Mouse (Mus musculus): ENCODE data around the gene Cfap54. TPM values are rescaled to one million over a fixed set of nuclear protein-coding genes. Genes with fewer than 3 reads are reported as not detected.

The Cfap54 gene
- polyA plus RNA-seq, 1 experiment from 2014 or later: 3.0 TPM

- H3K4me2 ChIP-seq (replicated peaks): no peak overlapping the region
- no peak overlapping the region for H3K9ac ChIP-seq (replicated peaks)
- H3K36me3 ChIP-seq: no peaks in the 10 kb centered on the region
- H3K4me1 ChIP-seq (replicated peaks): no peaks in the 10 kb centered on the region
- no peaks in the 10 kb centered on the region for H3K27me3 ChIP-seq
- no peaks in the 10 kb centered on the region for H3K9me3 ChIP-seq
- 87% methylated on average over 3 of the region's 3 CpGs for WGBS
- no peak overlapping the region for H3K27ac ChIP-seq
- no peak overlapping the region for H3K4me3 ChIP-seq (replicated peaks)
- no peak for ATAC-seq
These were observed 35.2 kb upstream of the Cfap54 start for GRCm38 (mm10) chr10:93116636-93117035.

- WGBS: 96% methylated on average over 1 of the region's 1 CpGs
- H3K4me2 ChIP-seq (replicated peaks): no peak overlapping the region
- H3K27me3 ChIP-seq: no peaks in the 10 kb centered on the region
- no peaks in the 10 kb centered on the region for H3K9me3 ChIP-seq
- no peak for ATAC-seq
- no peaks in the 10 kb centered on the region for H3K36me3 ChIP-seq
- no peak overlapping the region for H3K27ac ChIP-seq
- no peak overlapping the region for H3K9ac ChIP-seq (replicated peaks)
- no peaks in the 10 kb centered on the region for H3K4me1 ChIP-seq (replicated peaks)
- H3K4me3 ChIP-seq (replicated peaks): no peak overlapping the region
These were observed 34.3 kb upstream of the Cfap54 start for GRCm38 (mm10) chr10:93115743-93116142.

GRCm38 (mm10) chr10:93114782-93115181 lies 33.4 kb upstream of the Cfap54 start:
- Histone ChIP-seq H3K27me3 (no peaks in the 10 kb centered on the region), H3K9ac (replicated peaks) (no peak overlapping the region), H3K9me3 (no peaks in the 10 kb centered on the region), H3K4me2 (replicated peaks) (no peak overlapping the region), H3K27ac (no peak overlapping the region), H3K4me3 (replicated peaks) (no peak overlapping the region), H3K36me3 (no peaks in the 10 kb centered on the region), H3K4me1 (replicated peaks) (no peaks in the 10 kb centered on the region)
- ATAC-seq: no peak
- WGBS: 70% methylated on average over 1 of the region's 1 CpGs

- ATAC-seq: no peak
- H3K4me3 ChIP-seq (replicated peaks): no peak overlapping the region
- 87% methylated on average over 8 of the region's 8 CpGs for WGBS
- H3K4me2 ChIP-seq (replicated peaks): no peak overlapping the region
- no peak overlapping the region for H3K9ac ChIP-seq (replicated peaks)
- no peaks in the 10 kb centered on the region for H3K36me3 ChIP-seq
- H3K4me1 ChIP-seq (replicated peaks): no peaks in the 10 kb centered on the region
- H3K27ac ChIP-seq: no peak overlapping the region
- no peaks in the 10 kb centered on the region for H3K27me3 ChIP-seq
- H3K9me3 ChIP-seq: no peaks in the 10 kb centered on the region
These were observed 32.5 kb upstream of the Cfap54 start for GRCm38 (mm10) chr10:93113968-93114367.

GRCm38 (mm10) chr10:93112021-93112420 lies 30.6 kb upstream of the Cfap54 start:
- Histone ChIP-seq H3K9me3 (no peaks in the 10 kb centered on the region), H3K9ac (replicated peaks) (no peak overlapping the region), H3K27ac (no peak overlapping the region), H3K36me3 (no peaks in the 10 kb centered on the region), H3K4me1 (replicated peaks) (no peaks in the 10 kb centered on the region), H3K4me3 (replicated peaks) (no peak overlapping the region), H3K27me3 (no peaks in the 10 kb centered on the region), H3K4me2 (replicated peaks) (no peak overlapping the region)
- 96% methylated on average over 6 of the region's 6 CpGs for WGBS
- no peak for ATAC-seq

- H3K4me1 ChIP-seq (replicated peaks): no peaks in the 10 kb centered on the region
- no peaks in the 10 kb centered on the region for H3K36me3 ChIP-seq
- H3K9me3 ChIP-seq: no peaks in the 10 kb centered on the region
- WGBS: 74% methylated on average over 8 of the region's 8 CpGs
- no peak overlapping the region for H3K27ac ChIP-seq
- H3K4me3 ChIP-seq (replicated peaks): no peak overlapping the region
- H3K9ac ChIP-seq (replicated peaks): no peak overlapping the region
- no peak for ATAC-seq
- H3K4me2 ChIP-seq (replicated peaks): no peak overlapping the region
- H3K27me3 ChIP-seq: no peaks in the 10 kb centered on the region
These were observed 30.0 kb upstream of the Cfap54 start for GRCm38 (mm10) chr10:93111412-93111811.

GRCm38 (mm10) chr10:93105358-93105757 lies 23.9 kb upstream of the Cfap54 start:
- 72% methylated on average over 7 of the region's 7 CpGs for WGBS
- H3K27ac ChIP-seq: no peak overlapping the region
- H3K4me2 ChIP-seq (replicated peaks): no peak overlapping the region
- no peaks in the 10 kb centered on the region for H3K9me3 ChIP-seq
- no peaks in the 10 kb centered on the region for H3K27me3 ChIP-seq
- no peak overlapping the region for H3K4me3 ChIP-seq (replicated peaks)
- no peak overlapping the region for H3K9ac ChIP-seq (replicated peaks)
- H3K36me3 ChIP-seq: no peaks in the 10 kb centered on the region
- no peak for ATAC-seq
- H3K4me1 ChIP-seq (replicated peaks): no peaks in the 10 kb centered on the region

GRCm38 (mm10) chr10:93104357-93104756 lies 22.9 kb upstream of the Cfap54 start:
- Histone ChIP-seq H3K4me2 (replicated peaks) (no peak overlapping the region), H3K9me3 (no peaks in the 10 kb centered on the region), H3K4me1 (replicated peaks) (no peaks in the 10 kb centered on the region), H3K27ac (no peak overlapping the region), H3K9ac (replicated peaks) (no peak overlapping the region), H3K4me3 (replicated peaks) (no peak overlapping the region), H3K27me3 (no peaks in the 10 kb centered on the region), H3K36me3 (no peaks in the 10 kb centered on the region)
- WGBS: 85% methylated on average over 6 of the region's 6 CpGs
- no peak for ATAC-seq

- Histone ChIP-seq H3K4me1 (replicated peaks) (no peaks in the 10 kb centered on the region), H3K27ac (no peak overlapping the region), H3K9me3 (no peaks in the 10 kb centered on the region), H3K9ac (replicated peaks) (no peak overlapping the region), H3K4me3 (replicated peaks) (no peak overlapping the region), H3K27me3 (no peaks in the 10 kb centered on the region), H3K4me2 (replicated peaks) (no peak overlapping the region), H3K36me3 (no peaks in the 10 kb centered on the region)
- ATAC-seq: no peak
- WGBS: 79% methylated on average over 11 of the region's 11 CpGs
These were observed 22.3 kb upstream of the Cfap54 start for GRCm38 (mm10) chr10:93103676-93104075.

- H3K27ac ChIP-seq: no peak overlapping the region
- H3K4me3 ChIP-seq (replicated peaks): no peak overlapping the region
- H3K9me3 ChIP-seq: no peaks in the 10 kb centered on the region
- no peak overlapping the region for H3K4me2 ChIP-seq (replicated peaks)
- H3K36me3 ChIP-seq: no peaks in the 10 kb centered on the region
- ATAC-seq: no peak
- no peaks in the 10 kb centered on the region for H3K27me3 ChIP-seq
- H3K4me1 ChIP-seq (replicated peaks): no peaks in the 10 kb centered on the region
- no peak overlapping the region for H3K9ac ChIP-seq (replicated peaks)
- WGBS: 65% methylated on average over 5 of the region's 5 CpGs
These were observed 20.9 kb upstream of the Cfap54 start for GRCm38 (mm10) chr10:93102321-93102720.

- no peak overlapping the region for H3K27ac ChIP-seq
- H3K4me1 ChIP-seq (replicated peaks): no peaks in the 10 kb centered on the region
- no peak overlapping the region for H3K4me2 ChIP-seq (replicated peaks)
- 78% methylated on average over 7 of the region's 7 CpGs for WGBS
- no peaks in the 10 kb centered on the region for H3K9me3 ChIP-seq
- no peak for ATAC-seq
- H3K9ac ChIP-seq (replicated peaks): no peak overlapping the region
- H3K27me3 ChIP-seq: no peaks in the 10 kb centered on the region
- H3K4me3 ChIP-seq (replicated peaks): no peak overlapping the region
- no peaks in the 10 kb centered on the region for H3K36me3 ChIP-seq
These were observed 16.9 kb upstream of the Cfap54 start for GRCm38 (mm10) chr10:93098211-93098805.

GRCm38 (mm10) chr10:93097439-93097838 lies 16.0 kb upstream of the Cfap54 start:
- no peak overlapping the region for H3K4me2 ChIP-seq (replicated peaks)
- ATAC-seq: no peak
- H3K4me3 ChIP-seq (replicated peaks): no peak overlapping the region
- H3K36me3 ChIP-seq: no peaks in the 10 kb centered on the region
- no peaks in the 10 kb centered on the region for H3K9me3 ChIP-seq
- H3K27me3 ChIP-seq: no peaks in the 10 kb centered on the region
- H3K9ac ChIP-seq (replicated peaks): no peak overlapping the region
- no peak overlapping the region for H3K27ac ChIP-seq
- 97% methylated on average over 7 of the region's 7 CpGs for WGBS
- no peaks in the 10 kb centered on the region for H3K4me1 ChIP-seq (replicated peaks)

- H3K4me1 ChIP-seq (replicated peaks): no peaks in the 10 kb centered on the region
- H3K9ac ChIP-seq (replicated peaks): no peak overlapping the region
- no peak for ATAC-seq
- no peaks in the 10 kb centered on the region for H3K27me3 ChIP-seq
- H3K9me3 ChIP-seq: no peaks in the 10 kb centered on the region
- H3K36me3 ChIP-seq: no peaks in the 10 kb centered on the region
- H3K4me2 ChIP-seq (replicated peaks): no peak overlapping the region
- no peak overlapping the region for H3K4me3 ChIP-seq (replicated peaks)
- 88% methylated on average over 4 of the region's 4 CpGs for WGBS
- no peak overlapping the region for H3K27ac ChIP-seq
These were observed 14.4 kb upstream of the Cfap54 start for GRCm38 (mm10) chr10:93095827-93096226.

Data from midbrain, embryonic 13.5 days (tissue).